Comparison of ENCODE assay signal across 8 mouse cellular contexts in the genomic region with DNA sequence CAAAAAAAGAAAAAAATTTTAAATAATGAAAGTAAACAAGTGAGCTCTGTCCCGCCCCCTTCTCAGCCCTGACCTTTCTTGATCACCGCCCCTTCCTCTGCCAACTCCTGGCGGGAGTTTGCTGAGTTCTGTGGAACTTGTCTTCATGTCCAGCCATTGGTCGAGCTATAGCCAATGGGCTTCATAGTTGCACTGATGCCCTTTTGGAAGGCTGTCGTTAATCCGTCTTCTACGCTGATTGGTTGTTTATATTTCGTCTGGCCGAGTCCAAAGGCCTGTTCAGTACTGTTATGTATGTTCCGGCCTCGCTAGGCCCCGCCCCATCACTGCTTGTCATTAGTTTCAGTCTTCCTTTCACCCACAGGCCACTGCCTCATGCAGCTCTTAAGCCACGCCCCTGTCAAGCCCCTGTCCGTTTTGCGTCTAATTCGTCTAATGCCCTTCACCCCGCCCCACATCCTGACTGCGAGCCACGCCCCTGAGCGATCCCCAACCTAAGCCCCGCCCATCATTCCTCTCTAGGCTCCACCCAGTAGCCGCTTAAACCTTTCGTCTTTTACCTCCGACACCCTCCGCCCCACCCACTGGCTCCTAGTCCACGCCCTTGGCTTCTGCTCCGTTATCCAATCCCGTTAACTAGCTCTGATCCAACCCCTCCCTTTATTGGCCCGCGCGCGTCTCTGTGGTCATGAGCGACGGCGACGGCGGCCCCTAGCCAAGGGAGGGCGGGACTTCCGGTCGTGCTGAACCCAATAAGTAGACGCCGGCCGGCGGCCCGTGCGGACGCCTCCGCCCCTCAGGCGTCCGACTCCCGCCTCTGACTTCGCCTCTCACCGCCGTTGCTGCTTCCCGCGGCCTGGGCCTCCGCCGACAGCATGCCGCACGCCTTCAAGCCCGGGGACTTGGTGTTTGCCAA. TPM values are rescaled to one million over a fixed set of nuclear protein-coding genes. Genes with fewer than 3 reads are reported as not detected.
DNase-seq lines count a peak whose midpoint lies in the region; ATAC-seq and TF ChIP-seq lines count a peak whose summit lies in the region.

TSS of gene Hdgfl2 (plus strand) at position 755 of the 916 bp plus-strand sequence.

- TF ChIP-seq CTCF in kidney, adult 2 months (conservative IDR thresholded peaks at IDR 0.05; ENCODE audit: insufficient read depth, insufficient read length, low read depth, low read length) = no peak
- no peak for TF ChIP-seq CTCF in spleen, adult 2 months (IDR thresholded peaks at IDR 0.05; ENCODE audit: extremely low read depth, insufficient read depth, insufficient read length, insufficient replicate concordance)

- peak within 1 kb of the TSS; percentile 84 for H3K4me3 ChIP-seq in embryonic facial prominence, embryonic 13.5 days
- H3K4me3 ChIP-seq in kidney, adult 2 months (ENCODE audit: insufficient read depth, low read depth, low read length) = peak within 1 kb of the TSS; percentile 96
- H3K4me3 ChIP-seq in limb, embryonic 12.5 days (replicated peaks) = peak within 1 kb of the TSS; percentile 92
- peak within 1 kb of the TSS; percentile 99 for H3K4me3 ChIP-seq in midbrain, embryonic 15.5 days
- H3K4me3 ChIP-seq in spleen, adult 2 months (ENCODE audit: extremely low read depth, insufficient read depth, insufficient read length) = peak within 1 kb of the TSS; percentile 97

- peaks cover 33% of the 10 kb centered on the region for H3K4me1 ChIP-seq in embryonic facial prominence, embryonic 13.5 days
- peaks cover 18% of the 10 kb centered on the region for H3K4me1 ChIP-seq in kidney, adult 2 months (ENCODE audit: control insufficient read depth, insufficient read depth, low read length)
- H3K4me1 ChIP-seq in limb, embryonic 12.5 days (replicated peaks) = peaks cover 33% of the 10 kb centered on the region
- H3K4me1 ChIP-seq in midbrain, embryonic 15.5 days = peaks cover 50% of the 10 kb centered on the region
- H3K4me1 ChIP-seq in spleen, adult 2 months (ENCODE audit: control insufficient read depth, insufficient read depth, insufficient read length) = peaks cover 14% of the 10 kb centered on the region

- TF ChIP-seq POLR2A in kidney, adult 2 months (IDR thresholded peaks at IDR 0.05; ENCODE audit: low read depth, low read length) = peak; percentile 76
- TF ChIP-seq POLR2A in spleen, adult 2 months (IDR thresholded peaks at IDR 0.05; ENCODE audit: low read depth, low read length) = peak; percentile 76

- peaks cover 20% of the 10 kb centered on the region for H3K36me3 ChIP-seq in embryonic facial prominence, embryonic 13.5 days
- no peaks in the 10 kb centered on the region for H3K36me3 ChIP-seq in kidney, adult 2 months (ENCODE audit: control insufficient read depth, insufficient read depth, low read length)
- peaks cover 20% of the 10 kb centered on the region for H3K36me3 ChIP-seq in limb, embryonic 12.5 days
- no peaks in the 10 kb centered on the region; the same call in 1 of the 2 replicates for H3K36me3 ChIP-seq in midbrain, embryonic 15.5 days (replicated peaks)
- H3K36me3 ChIP-seq in spleen, adult 2 months (ENCODE audit: control insufficient read depth, insufficient read depth, low read length) = peaks cover 8% of the 10 kb centered on the region; the same call in 1 of the 2 replicates

- peak within 1 kb of the TSS; percentile 99 for H3K4me2 ChIP-seq in embryonic facial prominence, embryonic 13.5 days
- peak within 1 kb of the TSS; percentile 89 for H3K4me2 ChIP-seq in limb, embryonic 12.5 days
- peak within 1 kb of the TSS; percentile 99 for H3K4me2 ChIP-seq in midbrain, embryonic 15.5 days

- H3K27ac ChIP-seq in embryonic facial prominence, embryonic 13.5 days = peak within 1 kb of the TSS; percentile 78; the same call in 1 of the 2 replicates
- peak within 1 kb of the TSS; percentile 65 for H3K27ac ChIP-seq in kidney, adult 2 months (ENCODE audit: insufficient read depth, low read depth, low read length)
- peak within 1 kb of the TSS; percentile 69 for H3K27ac ChIP-seq in limb, embryonic 12.5 days
- peak within 1 kb of the TSS; percentile 80 for H3K27ac ChIP-seq in midbrain, embryonic 15.5 days
- H3K27ac ChIP-seq in spleen, adult 2 months (ENCODE audit: insufficient read depth, low read length) = peak within 1 kb of the TSS; percentile 69; the same call in 1 of the 2 replicates

- H3K27me3 ChIP-seq in embryonic facial prominence, embryonic 13.5 days = no peaks in the 10 kb centered on the region
- H3K27me3 ChIP-seq in kidney, adult 2 months (replicated peaks; ENCODE audit: control insufficient read depth, insufficient read depth, low read length) = no peaks in the 10 kb centered on the region
- H3K27me3 ChIP-seq in limb, embryonic 12.5 days = no peaks in the 10 kb centered on the region
- H3K27me3 ChIP-seq in midbrain, embryonic 15.5 days (replicated peaks) = no peaks in the 10 kb centered on the region
- H3K27me3 ChIP-seq in spleen, adult 2 months (ENCODE audit: control insufficient read depth, insufficient read depth, low read length) = no peaks in the 10 kb centered on the region

- peak within 1 kb of the TSS; percentile 85 for H3K9ac ChIP-seq in embryonic facial prominence, embryonic 13.5 days
- peak within 1 kb of the TSS; percentile 86 for H3K9ac ChIP-seq in limb, embryonic 12.5 days (replicated peaks)
- H3K9ac ChIP-seq in midbrain, embryonic 15.5 days = peak within 1 kb of the TSS; percentile 94

- peak; percentile 100 for DNase-seq in 3134 (ENCODE audit: extremely low read depth, insufficient read length, low spot score)
- DNase-seq in adrenal gland, postnatal 36 days = peak; percentile 99
- DNase-seq in heart, adult 18-20 months = peak; percentile 100
- DNase-seq in kidney, adult 2 months = peak; percentile 100
- DNase-seq in spleen, adult 2 months (ENCODE audit: low read depth in 1 of 2, low spot score in 2 of 2) = peak; percentile 99 to 100

- under 1% methylated on average over 61 of the region's 61 CpGs for WGBS in embryonic facial prominence, embryonic 13.5 days
- under 1% methylated on average over 61 of the region's 61 CpGs for WGBS in kidney, adult 2 months
- WGBS in limb, embryonic 12.5 days = under 1% methylated on average over 61 of the region's 61 CpGs
- WGBS in midbrain, embryonic 15.5 days = under 1% methylated on average over 60 of the region's 61 CpGs
- WGBS in spleen, adult 2 months = under 1% methylated on average over 61 of the region's 61 CpGs

- no peaks in the 10 kb centered on the region for H3K9me3 ChIP-seq in embryonic facial prominence, embryonic 13.5 days
- H3K9me3 ChIP-seq in limb, embryonic 12.5 days = no peaks in the 10 kb centered on the region
- H3K9me3 ChIP-seq in midbrain, embryonic 15.5 days = no peaks in the 10 kb centered on the region

- peak; percentile 91 for ATAC-seq in embryonic facial prominence, embryonic 13.5 days (ENCODE audit: insufficient number of reproducible peaks, insufficient read depth, low FRiP score, low TSS enrichment, low read depth)
- ATAC-seq in limb, embryonic 12.5 days (ENCODE audit: insufficient number of reproducible peaks, insufficient read depth, low FRiP score, low TSS enrichment, low read depth) = peak; percentile 94
- peak; percentile 94 for ATAC-seq in midbrain, embryonic 15.5 days (replicated peaks)

RNA-seq across cellular contexts. Expression of gene Hdgfl2, which starts in this region (rescaled TPM):
- total RNA-seq in adrenal gland, postnatal 36 days (2021) = 10 to 100 TPM; 59.9 to 62.0 TPM
- polyA plus RNA-seq in embryonic facial prominence, embryonic 13.5 days (2015; fragmentation: Nextera tagmentation; extraction: Ambion mirVana) = 151 and 155 TPM in 2 replicates
- total RNA-seq in heart, adult 18-20 months (2021) = 10 to 100 TPM; 30.6 to 37.2 TPM
- polyA plus RNA-seq in kidney, adult 2 months (2012; rRNA removed) = 29.1 and 33.5 TPM in 2 replicates
- polyA plus RNA-seq in limb, embryonic 12.5 days (2016; fragmentation: Nextera tagmentation; extraction: Ambion mirVana) = 176 and 189 TPM in 2 replicates
- 162 and 164 TPM in 2 replicates for polyA plus RNA-seq in midbrain, embryonic 15.5 days (2015; fragmentation: Nextera tagmentation; extraction: Ambion mirVana)
- polyA plus RNA-seq in spleen, adult 2 months (2012; rRNA removed) = 42.3 and 52.3 TPM in 2 replicates

Comparison
In these comparisons a context has a peak if more than half of its experiments do, and no peak if none do; other contexts are left out.
1. Peak in every context shown above with its lines: DNase-seq, ATAC-seq, H3K4me3 ChIP-seq and H3K27ac ChIP-seq.